Mouse (Mus musculus): Measurements from ENCODE around the gene Dpm2. TPM values are rescaled to one million over a fixed set of nuclear protein-coding genes. Genes with fewer than 3 reads are reported as not detected.

Gene Dpm2
- polyA plus RNA-seq, 1 experiment from 2014 or later, result 48.3 TPM

GRCm38 (mm10) chr2:32607262-32607947, 36.7 kb downstream of the Dpm2 start:
- peaks cover 18% of the 10 kb centered on the region; the same call in 1 of the 2 replicates for H3K79me2 ChIP-seq (ENCODE audit: inconsistent target)
- H3K4me3 ChIP-seq (ENCODE audit: inconsistent target), result peak overlapping the region; percentile 64
- 1% methylated on average over 34 of the region's 34 CpGs for WGBS (ENCODE audit: missing documents)
- peak overlapping the region; percentile 88 for H3K27ac ChIP-seq
- no peaks in the 10 kb centered on the region for H3K36me3 ChIP-seq (ENCODE audit: inconsistent target)

DNA sequence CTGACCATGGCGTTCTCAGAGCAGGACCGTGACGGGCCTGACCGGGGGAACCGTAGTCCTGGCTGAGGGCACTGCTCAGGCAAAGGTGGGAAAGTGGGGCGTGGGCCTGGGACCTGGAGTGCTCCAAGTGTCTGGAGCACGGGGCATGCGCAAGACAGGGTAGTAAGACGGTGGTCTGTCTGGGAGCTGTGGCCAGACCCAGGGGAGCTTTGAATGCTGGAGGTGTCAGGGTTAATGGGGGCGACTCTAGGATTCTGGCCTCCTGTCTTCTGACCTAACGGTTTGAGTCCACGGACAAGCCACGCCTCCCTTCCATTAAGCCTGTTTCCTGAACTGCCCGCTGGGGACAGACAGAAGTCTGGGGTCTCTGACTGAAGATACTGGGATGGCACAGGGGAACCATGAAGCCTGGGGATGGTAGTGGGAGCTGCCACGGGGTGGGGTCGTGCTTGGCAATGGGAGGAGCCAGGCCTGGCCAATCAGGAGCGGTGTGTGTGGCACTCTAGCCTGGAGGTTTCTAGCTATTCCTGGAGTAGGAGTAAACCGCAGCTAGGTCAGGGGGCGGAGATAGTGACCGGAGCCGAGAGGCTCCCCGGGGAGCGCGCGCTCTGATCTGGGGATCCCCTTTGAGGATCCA, 37.6 kb downstream of the Dpm2 start:
- peak overlapping the region; percentile 88 for H3K27ac ChIP-seq
- WGBS (ENCODE audit: missing documents), result under 1% methylated on average over 25 of the region's 25 CpGs
- peak overlapping the region; percentile 64 for H3K4me3 ChIP-seq (ENCODE audit: inconsistent target)
- H3K36me3 ChIP-seq (ENCODE audit: inconsistent target), result peaks cover 3% of the 10 kb centered on the region; the same call in 1 of the 2 replicates
- H3K79me2 ChIP-seq (ENCODE audit: inconsistent target), result peaks cover 18% of the 10 kb centered on the region; the same call in 1 of the 2 replicates

DNA sequence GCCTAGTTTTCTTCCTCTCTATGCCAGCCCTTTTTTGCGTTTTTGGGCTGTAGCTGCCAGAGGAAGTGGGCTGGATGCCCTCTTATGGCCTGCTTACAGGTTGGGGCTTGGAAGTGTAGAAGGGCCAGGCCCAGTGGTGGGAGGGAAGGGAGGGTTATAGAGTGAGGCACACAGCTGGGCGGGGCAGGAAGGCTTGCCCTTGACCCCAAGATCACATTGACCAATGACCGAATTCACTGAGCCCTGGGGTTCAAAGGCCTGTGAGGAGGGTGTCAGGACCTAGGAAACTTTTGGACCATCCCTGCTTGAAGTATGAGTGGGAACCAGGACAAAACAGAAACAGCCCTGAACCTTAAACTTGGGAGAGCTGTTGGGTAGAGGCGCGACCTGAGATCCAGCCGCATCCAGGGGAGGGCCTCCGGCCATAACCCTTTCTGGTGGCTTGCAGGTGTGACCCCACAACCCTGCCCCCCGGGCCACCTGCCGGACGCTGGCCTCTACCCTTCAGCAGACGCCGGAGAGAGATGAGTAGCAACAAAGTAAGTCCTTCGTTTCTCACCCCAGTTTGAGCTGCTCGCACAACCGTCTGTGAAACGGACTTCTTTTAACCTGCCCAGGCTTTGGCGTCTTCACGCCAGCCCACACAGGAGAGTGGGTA, 38.2 kb downstream of the Dpm2 start:
- Histone ChIP-seq H3K36me3 (ENCODE audit: inconsistent target) (peaks cover 3% of the 10 kb centered on the region; the same call in 1 of the 2 replicates), H3K4me3 (ENCODE audit: inconsistent target) (peak overlapping the region; percentile 64), H3K27ac (peak overlapping the region; percentile 88), H3K79me2 (ENCODE audit: inconsistent target) (peaks cover 18% of the 10 kb centered on the region; the same call in 1 of the 2 replicates)
- WGBS (ENCODE audit: missing documents), result 57% methylated on average over 18 of the region's 18 CpGs

- 32% methylated on average over 22 of the region's 23 CpGs for WGBS (ENCODE audit: missing documents)
- Histone ChIP-seq H3K27ac (no peak overlapping the region), H3K79me2 (ENCODE audit: inconsistent target) (peaks cover 18% of the 10 kb centered on the region; the same call in 1 of the 2 replicates), H3K4me3 (ENCODE audit: inconsistent target) (no peak overlapping the region), H3K36me3 (ENCODE audit: inconsistent target) (peaks cover 17% of the 10 kb centered on the region; the same call in 1 of the 2 replicates)
Measured at GRCm38 (mm10) chr2:32610610-32611229, 40.1 kb downstream of the Dpm2 start.

- Histone ChIP-seq H3K27ac (no peak overlapping the region), H3K4me3 (ENCODE audit: inconsistent target) (no peak overlapping the region), H3K36me3 (ENCODE audit: inconsistent target) (peaks cover 30% of the 10 kb centered on the region), H3K79me2 (ENCODE audit: inconsistent target) (peaks cover 18% of the 10 kb centered on the region; the same call in 1 of the 2 replicates)
- WGBS (ENCODE audit: missing documents), result 94% methylated on average over 26 of the region's 26 CpGs
Measured at GRCm38 (mm10) chr2:32612274-32612673, 41.6 kb downstream of the Dpm2 start.

- WGBS (ENCODE audit: missing documents), result 86% methylated on average over 1 of the region's 1 CpGs
- no peak overlapping the region for H3K27ac ChIP-seq
- peaks cover 58% of the 10 kb centered on the region for H3K36me3 ChIP-seq (ENCODE audit: inconsistent target)
- no peaks in the 10 kb centered on the region; the same call in 1 of the 2 replicates for H3K79me2 ChIP-seq (ENCODE audit: inconsistent target)
- no peak overlapping the region for H3K4me3 ChIP-seq (ENCODE audit: inconsistent target)
Measured at GRCm38 (mm10) chr2:32617109-32617508, 46.5 kb downstream of the Dpm2 start.

DNA sequence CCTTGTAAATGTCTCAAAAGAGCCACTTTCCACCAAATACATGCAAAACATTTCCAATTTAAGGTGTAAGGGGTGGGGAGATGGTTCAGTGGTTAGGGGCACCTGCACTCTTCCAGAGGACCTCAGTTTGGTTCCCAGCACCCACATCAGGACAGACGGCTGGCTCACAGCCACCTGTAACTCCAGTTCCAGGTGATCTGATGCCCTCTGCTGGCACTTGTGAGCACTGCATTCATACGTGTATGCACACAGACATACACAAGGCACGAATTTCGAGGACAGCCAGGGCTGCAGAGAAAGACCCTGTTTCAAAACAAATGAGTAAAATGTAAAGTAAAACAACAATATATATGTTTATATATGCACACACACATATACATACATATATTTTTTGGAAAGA, 46.9 kb downstream of the Dpm2 start:
- WGBS (ENCODE audit: missing documents), result 100% methylated on average over 2 of the region's 4 CpGs
- Histone ChIP-seq H3K79me2 (ENCODE audit: inconsistent target) (no peaks in the 10 kb centered on the region), H3K27ac (no peak overlapping the region), H3K36me3 (ENCODE audit: inconsistent target) (peaks cover 58% of the 10 kb centered on the region), H3K4me3 (ENCODE audit: inconsistent target) (no peak overlapping the region)

- peaks cover 55% of the 10 kb centered on the region for H3K36me3 ChIP-seq (ENCODE audit: inconsistent target)
- H3K27ac ChIP-seq, result no peak overlapping the region
- no peak overlapping the region for H3K4me3 ChIP-seq (ENCODE audit: inconsistent target)
- 95% methylated on average over 9 of the region's 9 CpGs for WGBS (ENCODE audit: missing documents)
- H3K79me2 ChIP-seq (ENCODE audit: inconsistent target), result no peaks in the 10 kb centered on the region
Measured at GRCm38 (mm10) chr2:32618051-32618450, 47.4 kb downstream of the Dpm2 start.

DNA sequence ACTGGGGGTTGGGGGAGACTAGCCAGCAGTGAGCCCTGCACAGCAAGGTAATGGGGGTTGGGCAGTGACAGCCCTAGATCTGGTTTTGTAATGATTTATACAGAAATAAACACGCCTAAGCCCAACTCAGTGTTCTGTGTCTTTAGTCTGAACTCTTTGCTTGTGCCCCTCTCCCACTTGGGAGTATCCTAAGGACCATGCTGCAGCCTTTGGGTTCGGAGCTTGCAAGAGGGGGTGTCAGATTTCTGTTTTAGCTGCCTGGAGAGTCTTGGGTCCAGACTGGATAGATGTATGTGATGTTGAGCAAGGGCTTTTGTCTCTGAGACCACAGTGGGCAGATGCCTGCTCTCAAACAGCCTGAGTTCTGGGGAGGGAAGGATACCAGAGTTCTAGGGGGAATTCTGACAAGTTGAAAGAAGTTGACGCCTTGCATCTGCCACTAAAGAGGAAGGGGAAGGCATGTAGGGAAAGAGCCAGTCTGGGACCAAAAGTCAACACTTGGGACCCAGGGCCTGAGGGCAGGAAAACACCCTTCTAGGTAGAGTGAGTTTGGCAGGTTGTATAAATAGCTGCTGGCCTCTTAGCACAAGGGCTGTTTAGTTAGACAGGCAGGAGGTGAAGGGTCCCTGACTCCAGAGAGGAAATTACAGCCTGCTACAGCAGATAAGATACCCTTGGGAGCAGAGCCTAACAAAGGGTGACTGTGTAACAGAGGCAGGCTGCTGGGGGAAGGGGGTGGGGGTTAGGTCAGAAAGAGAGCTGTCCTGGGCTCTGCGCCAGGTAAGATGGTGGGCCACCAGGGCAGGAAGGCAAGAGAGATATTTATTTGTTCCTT, 50.2 kb downstream of the Dpm2 start:
- Histone ChIP-seq H3K27ac (no peak overlapping the region), H3K36me3 (ENCODE audit: inconsistent target) (peaks cover 41% of the 10 kb centered on the region), H3K79me2 (ENCODE audit: inconsistent target) (no peaks in the 10 kb centered on the region), H3K4me3 (ENCODE audit: inconsistent target) (no peak overlapping the region)
- 81% methylated on average over 4 of the region's 4 CpGs for WGBS (ENCODE audit: missing documents)

DNA sequence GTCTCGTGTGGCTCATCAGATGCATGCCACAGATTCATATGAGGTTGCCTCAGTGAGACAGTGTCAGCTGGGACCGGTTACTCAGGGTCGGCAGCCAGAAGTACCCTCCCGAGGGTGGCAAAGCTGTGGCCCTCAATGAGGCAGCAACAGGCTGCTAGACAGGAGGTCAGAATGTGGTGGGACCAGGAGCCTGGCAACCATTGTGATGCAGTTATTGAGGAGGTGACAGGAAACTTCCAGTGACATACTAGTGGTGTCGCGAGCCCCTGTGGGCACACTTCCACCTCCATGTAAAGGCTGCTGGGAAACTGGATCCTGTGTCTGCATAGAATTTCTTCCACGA, 50.8 kb downstream of the Dpm2 start, which contains the start of gene Ak1:
Gene Ak1, plus strand, starts transcription at position 242 of the 343 bp plus-strand sequence.
- Histone ChIP-seq H3K27ac (no peak within 1 kb of the TSS), H3K4me3 (ENCODE audit: inconsistent target) (no peak within 1 kb of the TSS), H3K79me2 (ENCODE audit: inconsistent target) (no peaks in the 10 kb centered on the region), H3K36me3 (ENCODE audit: inconsistent target) (peaks cover 36% of the 10 kb centered on the region)
- 68% methylated on average over 7 of the region's 7 CpGs for WGBS (ENCODE audit: missing documents)

Other genes with a start within 250 kb of the Dpm2 start
- 35.3 to 118 TPM (median 57.2 TPM) in 3 replicates for gene Ciz1, start 218.5 kb upstream of the Dpm2 start, polyA plus RNA-seq (2018)
- 0.23 TPM in 1 of 3 replicates, not detected in the others for gene Dnm1, start 217.5 kb upstream of the Dpm2 start, polyA plus RNA-seq (2018)
- 22.2 to 62.2 TPM (median 53.7 TPM) in 3 replicates for gene 1110008P14Rik, start 188.9 kb upstream of the Dpm2 start, polyA plus RNA-seq (2018)
- gene Lcn2, start 182.6 kb upstream of the Dpm2 start, polyA plus RNA-seq (2018), result 2.6 to 16.1 TPM (median 12.6 TPM) in 3 replicates
- gene Ptges2, start 175.0 kb upstream of the Dpm2 start, polyA plus RNA-seq (2018), result 7.9 to 14.2 TPM (median 9.4 TPM) in 3 replicates
- gene Naif1, start 120.4 kb upstream of the Dpm2 start, polyA plus RNA-seq (2018), result 3.2 to 3.8 TPM (median 3.8 TPM) in 3 replicates
- 7.1 to 13.2 TPM (median 12.2 TPM) in 3 replicates for gene Slc25a25, start 119.4 kb upstream of the Dpm2 start, polyA plus RNA-seq (2018)
- gene Fam102a, start 35.5 kb upstream of the Dpm2 start, polyA plus RNA-seq (2018), result 3.5 to 9.1 TPM (median 3.9 TPM) in 3 replicates
- not detected in 3 replicates for gene Pip5kl1, start 3.9 kb downstream of the Dpm2 start, polyA plus RNA-seq (2018)
- gene 9430097D07Rik, start 4.8 kb downstream of the Dpm2 start, polyA plus RNA-seq (2018), result not detected in 3 replicates
- 30.1 to 43.5 TPM (median 34.6 TPM) in 3 replicates for gene St6galnac4, start 16.2 kb downstream of the Dpm2 start, polyA plus RNA-seq (2018)
- 24.8 to 53.9 TPM (median 25.2 TPM) in 3 replicates for gene St6galnac6, start 28.9 kb downstream of the Dpm2 start, polyA plus RNA-seq (2018)
- 3.0 to 4.2 TPM (median 3.3 TPM) in 3 replicates for gene Ak1, start 50.9 kb downstream of the Dpm2 start, polyA plus RNA-seq (2018)
- 25.0 to 28.5 TPM (median 26.4 TPM) in 3 replicates for gene Eng, start 75.7 kb downstream of the Dpm2 start, polyA plus RNA-seq (2018)
- 2.8 to 10.3 TPM (median 3.5 TPM) in 3 replicates for gene Fpgs, start 133.3 kb downstream of the Dpm2 start, polyA plus RNA-seq (2018)
- gene Cdk9, start 142.2 kb downstream of the Dpm2 start, polyA plus RNA-seq (2018), result 99.2 to 144 TPM (median 121 TPM) in 3 replicates
- 9.3 to 12.5 TPM (median 9.9 TPM) in 3 replicates for gene Sh2d3c, start 150.2 kb downstream of the Dpm2 start, polyA plus RNA-seq (2018)
- not detected in 3 replicates for gene 6330409D20Rik, start 170.2 kb downstream of the Dpm2 start, polyA plus RNA-seq (2018)
- 19.2 to 50.7 TPM (median 39.7 TPM) in 3 replicates for gene Tor2a, start 186.4 kb downstream of the Dpm2 start, polyA plus RNA-seq (2018)
- not detected in 3 replicates for gene Ttc16, start 204.8 kb downstream of the Dpm2 start, polyA plus RNA-seq (2018)
- 8.1 to 11.9 TPM (median 9.0 TPM) in 3 replicates for gene Ptrh1, start 204.9 kb downstream of the Dpm2 start, polyA plus RNA-seq (2018)
- not detected in 3 replicates for gene Cfap157, start 213.6 kb downstream of the Dpm2 start, polyA plus RNA-seq (2018)

All from macrophage (primary cell).